Mouse (Mus musculus): ENCODE data around the gene Adam22.

The Adam22 gene

DNA sequence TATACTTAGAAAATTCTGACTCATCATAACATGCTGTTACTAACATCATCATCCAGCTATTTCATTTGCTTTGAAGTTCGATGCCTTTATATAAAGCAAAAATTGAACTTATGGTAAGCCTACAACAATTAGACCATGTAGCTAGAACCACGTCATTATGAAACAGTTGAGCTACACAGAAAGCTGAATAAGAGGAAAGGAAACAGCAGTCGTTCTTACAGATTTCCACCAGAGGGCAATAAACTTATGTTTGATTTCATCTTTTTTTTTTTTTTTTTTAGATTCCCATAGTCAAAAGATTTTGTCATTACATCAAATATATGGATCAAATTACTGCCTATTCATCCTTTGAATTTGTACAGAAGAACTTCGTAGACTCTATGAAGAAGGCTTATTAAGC lies 203.2 kb downstream of the Adam22 start:
- DNase-seq (ENCODE audit: low spot score in 2 of 2): no peak

DNA sequence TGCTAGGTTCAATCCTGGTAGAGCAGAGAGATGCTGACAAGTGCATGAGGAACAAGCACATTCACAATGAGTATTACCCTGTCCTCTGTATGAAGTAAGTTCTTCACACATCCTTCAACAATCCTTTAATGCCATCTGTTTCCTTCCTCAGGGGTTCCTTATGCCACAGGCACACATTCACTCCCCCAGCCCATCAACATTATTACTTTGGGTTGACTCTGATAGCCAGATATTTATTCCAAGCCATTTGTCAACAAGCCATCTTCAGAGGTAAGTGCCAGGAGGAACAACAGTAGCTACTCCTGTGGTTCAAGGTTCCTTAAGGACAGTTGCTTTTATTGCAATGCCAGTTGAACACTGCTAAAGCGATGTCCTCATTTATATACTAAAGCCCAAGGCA lies 216.3 kb downstream of the Adam22 start:
- DNase-seq (ENCODE audit: low spot score in 2 of 2): no peak

DNA sequence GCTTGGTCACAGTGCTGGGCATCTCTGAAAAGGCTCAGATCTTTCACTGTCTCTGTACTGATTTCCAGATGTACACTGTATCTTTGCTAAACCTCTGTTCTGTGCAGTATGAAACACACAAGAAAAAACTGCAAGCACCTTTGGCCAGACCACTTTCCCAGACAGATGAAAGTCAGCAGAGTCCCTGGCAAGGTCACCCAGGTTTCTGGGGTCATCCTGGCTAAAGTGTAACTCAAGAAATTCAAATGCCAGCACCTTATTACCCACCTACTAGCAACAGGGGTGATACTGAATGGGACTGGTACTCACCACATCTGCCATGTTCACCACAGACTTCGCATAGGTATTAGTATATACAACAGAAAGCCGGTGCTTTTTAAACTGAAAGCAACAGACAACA lies 221.8 kb downstream of the Adam22 start:
- no peak for DNase-seq (ENCODE audit: low spot score in 2 of 2)

DNA sequence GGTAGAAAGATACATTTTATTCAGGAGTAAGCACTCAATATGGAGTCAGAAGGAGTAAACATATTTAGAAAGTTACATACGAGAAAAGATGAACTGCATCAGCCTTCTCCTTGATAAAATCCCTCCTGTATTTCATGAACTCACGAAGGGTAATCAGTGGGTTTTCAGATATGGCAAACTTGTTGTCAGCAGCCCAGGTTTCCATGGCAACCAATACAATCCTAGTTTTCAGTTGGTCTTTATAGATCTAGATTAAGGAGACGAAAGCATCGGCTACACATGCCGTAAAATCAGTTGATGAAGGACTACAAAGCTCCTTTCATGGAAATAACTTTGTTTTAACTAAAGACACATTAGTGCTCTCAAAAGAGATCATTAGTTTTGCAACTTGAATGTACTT lies 222.5 kb downstream of the Adam22 start:
- no peak for DNase-seq (ENCODE audit: low spot score in 2 of 2)

DNA sequence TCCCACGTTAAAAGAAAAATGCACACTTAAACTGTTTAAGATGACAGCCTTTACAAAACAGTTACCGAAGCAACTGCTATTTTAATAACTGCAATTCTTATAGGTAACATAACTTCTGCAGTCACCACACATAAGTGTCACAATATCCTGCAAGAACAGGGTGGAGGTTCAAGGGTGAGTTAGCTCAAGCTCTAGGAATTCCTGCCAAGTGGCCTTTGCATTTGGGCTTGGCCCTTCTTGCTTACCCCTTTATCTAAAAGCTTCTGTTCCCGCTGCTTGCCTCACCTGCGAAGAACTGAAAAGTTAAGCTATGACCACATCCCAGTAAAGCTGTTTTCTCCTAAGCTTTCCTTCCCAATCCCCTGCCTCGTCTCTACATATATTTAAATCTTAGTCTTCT lies 235.4 kb downstream of the Adam22 start:
- no peak for DNase-seq (ENCODE audit: low spot score in 2 of 2)

DNA sequence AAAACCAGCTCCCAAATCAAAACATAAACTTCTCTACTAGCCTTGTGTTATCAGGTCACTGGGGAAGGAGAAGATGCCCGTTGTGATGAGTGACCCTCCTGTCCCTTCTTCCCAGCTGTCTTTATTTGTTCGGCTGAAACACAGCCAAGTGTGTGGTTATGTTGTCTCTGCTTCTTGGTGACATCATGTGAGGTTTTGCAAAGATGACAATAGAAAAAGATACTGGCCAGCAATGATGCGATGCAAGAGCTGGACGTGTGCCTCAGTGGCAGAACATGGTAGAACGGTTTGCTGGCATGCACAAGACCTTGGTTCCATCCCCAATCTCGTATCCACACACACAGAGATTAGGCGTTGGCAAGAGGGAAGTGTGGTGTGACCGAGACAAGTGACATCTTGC lies 236.0 kb downstream of the Adam22 start:
- DNase-seq (ENCODE audit: low spot score in 2 of 2): no peak

DNA sequence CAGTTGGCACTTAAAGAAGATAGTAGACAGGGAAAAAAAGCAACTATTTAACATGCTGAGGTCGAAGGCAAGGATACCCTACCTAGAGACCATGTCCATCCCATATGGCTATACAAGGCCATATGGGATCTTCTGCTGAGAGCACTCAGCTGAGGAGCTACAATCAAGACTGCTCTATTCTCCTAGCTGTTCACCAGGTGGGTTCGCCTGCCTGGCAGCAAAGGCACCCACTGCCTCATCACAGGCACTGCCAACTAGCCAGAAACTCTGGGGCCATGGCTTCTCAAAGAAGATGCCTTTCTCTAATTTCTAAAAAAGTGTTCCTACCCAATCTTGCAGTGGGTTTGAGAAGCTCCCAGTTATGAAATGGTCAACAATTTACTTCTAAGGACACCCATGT lies 238.2 kb downstream of the Adam22 start:
- no peak for DNase-seq (ENCODE audit: low spot score in 2 of 2)

DNA sequence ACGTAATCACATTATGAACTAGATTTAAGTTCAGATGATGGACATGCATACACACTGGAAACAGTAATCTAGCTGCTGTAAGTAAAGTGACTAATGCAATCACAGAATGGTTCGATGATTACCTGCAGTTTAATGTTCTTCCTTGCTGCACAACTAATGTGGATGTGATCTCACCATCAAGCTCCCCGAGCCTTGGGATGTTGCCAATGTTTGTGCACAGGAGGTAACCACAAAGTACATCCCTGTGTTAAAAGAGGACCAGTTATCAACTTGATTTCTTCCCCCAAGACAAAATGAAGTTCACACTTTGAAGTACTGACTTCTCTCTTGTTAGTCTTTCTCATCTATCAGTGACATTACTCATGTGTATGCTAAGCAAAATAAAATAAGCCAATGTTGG lies 247.0 kb downstream of the Adam22 start:
- no peak for DNase-seq (ENCODE audit: low spot score in 2 of 2)

DNA sequence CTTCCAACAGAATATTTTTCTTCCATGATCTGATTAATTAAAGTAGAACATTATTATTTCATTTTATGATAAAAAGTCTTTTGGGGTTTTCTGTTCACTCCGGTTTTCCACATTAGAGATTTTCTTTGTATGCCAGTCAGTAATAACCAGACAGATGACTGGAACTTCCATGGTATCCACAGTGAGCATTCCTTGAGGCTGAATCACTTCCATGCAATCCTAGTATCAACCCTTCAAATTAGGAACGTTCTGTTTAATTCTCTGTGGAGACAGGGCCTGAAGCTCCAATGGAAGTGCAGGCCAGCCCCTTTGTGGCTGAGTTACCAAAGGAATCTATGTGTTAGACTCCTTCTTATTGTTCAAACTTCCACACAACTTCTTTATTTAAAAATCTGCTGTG lies 247.9 kb downstream of the Adam22 start:
- no peak for DNase-seq (ENCODE audit: low spot score in 2 of 2)

DNA sequence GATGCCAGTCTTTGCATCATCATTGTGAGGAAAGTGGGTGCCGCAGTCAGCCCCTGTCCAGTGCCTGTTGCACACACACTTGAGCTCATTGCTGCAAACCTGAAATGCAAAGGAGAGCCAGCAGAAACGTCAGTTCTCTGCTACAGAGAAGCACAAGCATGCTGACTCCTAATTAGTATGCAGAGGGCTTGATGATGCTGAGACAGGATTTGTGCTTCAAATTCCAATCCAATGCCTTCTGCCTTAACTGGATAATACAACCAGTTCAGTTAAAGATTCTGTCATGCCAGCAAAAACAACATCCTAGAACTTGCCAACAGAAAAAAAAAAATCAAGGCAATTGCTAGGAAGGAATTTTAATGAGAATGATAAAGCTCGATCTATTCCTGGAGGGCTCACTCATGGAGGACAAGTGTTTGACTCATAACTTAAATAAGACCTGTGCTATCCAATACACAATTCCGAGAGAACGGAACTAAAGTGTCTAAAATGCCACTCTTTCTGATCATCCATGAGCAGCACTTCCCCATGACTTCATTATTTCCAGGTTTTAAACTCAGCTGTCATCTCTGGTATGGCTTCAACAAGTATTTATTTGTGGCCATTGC lies 251.3 kb downstream of the Adam22 start:
- no peak for DNase-seq (ENCODE audit: low spot score in 2 of 2)

DNA sequence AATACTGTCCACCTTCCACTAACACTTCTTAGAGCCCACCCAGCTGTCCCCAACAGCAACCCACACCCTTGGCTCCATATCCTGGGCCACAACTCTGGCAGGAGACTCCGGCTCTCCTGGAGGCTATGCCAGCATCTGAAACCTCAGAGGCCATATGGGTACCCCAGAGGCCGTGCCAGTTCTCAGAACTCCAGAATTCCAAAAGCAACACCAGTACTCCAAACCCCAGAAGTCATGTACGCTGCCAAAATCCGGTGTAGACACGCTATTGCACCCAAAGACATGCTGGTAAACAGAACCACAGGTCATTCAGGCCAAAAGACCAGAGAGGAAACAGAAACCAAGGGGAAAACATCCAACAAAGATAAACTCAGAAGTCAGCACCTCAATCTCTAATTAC lies 255.7 kb downstream of the Adam22 start:
- DNase-seq (ENCODE audit: low spot score in 2 of 2): no peak

DNA sequence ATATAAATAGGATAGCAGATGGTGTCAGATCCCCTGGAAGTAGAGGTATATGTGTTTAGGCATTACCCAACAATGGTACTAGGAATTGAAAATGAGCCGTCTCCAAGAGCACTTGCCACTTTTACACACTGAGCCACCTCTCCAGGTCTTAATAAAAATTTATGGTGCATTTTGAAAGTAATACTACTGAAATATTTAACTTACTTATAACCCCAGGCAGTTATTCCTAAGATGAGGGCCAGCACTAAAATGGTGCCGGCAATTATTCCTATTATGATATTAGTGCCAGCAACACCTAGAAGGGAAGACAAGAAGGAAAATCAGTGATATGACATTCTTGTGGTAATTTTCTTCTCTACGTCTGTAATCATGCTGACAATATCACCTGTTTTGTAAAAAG lies 256.3 kb downstream of the Adam22 start:
- no peak for DNase-seq (ENCODE audit: low spot score in 2 of 2)

DNA sequence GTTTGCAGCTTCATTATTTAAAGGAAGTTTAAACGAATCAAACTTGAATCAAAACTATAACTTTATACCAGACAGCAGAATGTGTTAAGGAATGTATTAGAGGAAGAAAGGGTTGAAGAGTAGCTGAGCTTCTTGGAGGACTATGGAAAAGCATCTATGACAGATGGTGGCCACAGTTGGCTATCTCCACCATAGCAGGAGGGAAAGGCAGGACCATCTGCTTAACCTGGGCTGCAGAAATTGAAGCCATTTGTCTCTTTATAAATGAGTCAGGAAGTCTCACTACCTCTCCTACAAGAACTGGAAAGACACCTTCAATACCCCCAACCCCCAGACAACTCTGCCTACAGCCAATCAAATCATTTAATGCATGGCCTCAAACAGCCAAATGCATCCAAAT lies 272.3 kb downstream of the Adam22 start:
- DNase-seq (ENCODE audit: low spot score in 2 of 2): no peak

DNA sequence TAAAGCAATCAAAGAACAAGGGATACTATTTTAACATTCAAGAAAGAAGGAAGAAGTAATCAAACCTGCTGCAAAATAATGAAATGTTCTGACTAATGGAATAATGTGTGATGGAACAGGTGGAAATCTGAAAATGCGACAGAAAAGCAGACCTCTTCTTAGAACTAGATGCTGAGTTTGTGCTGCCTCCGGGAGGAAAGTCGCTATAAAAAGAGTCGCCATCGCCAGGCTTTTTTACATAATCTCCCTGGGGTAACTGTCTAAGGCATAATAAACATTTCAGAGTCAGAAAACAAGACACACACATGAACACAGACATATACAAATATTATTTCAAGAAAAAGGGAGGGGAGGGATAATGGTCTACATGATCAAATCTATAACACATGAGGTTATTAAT lies 273.0 kb downstream of the Adam22 start:
- no peak for DNase-seq (ENCODE audit: low spot score in 2 of 2)

DNA sequence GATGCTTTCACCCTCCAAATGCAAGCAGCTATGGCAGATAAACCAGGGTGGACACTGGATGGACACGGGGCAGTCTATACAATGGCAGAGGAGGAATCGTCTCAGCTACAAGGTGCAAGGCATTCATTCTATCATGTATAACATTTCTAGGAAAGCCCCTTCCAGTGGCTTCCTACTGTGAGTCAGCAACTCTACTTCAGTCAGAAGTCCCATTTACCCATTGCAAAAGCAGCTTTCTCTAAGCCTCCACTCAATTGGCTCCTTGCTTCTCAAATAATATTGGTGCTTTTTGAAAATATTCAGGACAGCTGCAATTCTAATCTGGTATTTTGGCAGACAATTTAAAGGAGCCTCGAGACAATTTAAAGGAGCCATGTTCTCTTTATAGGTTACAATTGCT lies 279.8 kb downstream of the Adam22 start:
- DNase-seq (ENCODE audit: low spot score in 2 of 2): no peak

DNA sequence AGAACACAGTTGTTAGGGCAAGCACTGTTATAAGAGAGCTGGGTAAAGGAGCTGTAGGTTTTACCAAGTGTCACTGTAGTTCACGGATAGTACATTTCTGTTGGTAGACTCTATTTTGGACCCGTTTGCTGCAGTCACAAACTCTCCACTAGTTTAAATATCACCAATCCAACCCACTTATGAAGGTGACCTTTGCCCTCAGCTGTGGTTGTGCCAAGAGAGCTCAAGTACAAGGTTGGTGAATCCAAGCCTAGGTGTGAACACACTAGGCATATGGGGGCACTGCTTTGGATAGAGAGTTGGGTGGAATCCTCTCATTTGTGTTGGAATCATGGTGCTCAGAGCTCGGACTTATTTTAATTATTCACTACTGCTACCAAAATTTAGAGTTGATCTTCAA lies 282.3 kb downstream of the Adam22 start:
- DNase-seq (ENCODE audit: low spot score in 2 of 2): no peak

DNA sequence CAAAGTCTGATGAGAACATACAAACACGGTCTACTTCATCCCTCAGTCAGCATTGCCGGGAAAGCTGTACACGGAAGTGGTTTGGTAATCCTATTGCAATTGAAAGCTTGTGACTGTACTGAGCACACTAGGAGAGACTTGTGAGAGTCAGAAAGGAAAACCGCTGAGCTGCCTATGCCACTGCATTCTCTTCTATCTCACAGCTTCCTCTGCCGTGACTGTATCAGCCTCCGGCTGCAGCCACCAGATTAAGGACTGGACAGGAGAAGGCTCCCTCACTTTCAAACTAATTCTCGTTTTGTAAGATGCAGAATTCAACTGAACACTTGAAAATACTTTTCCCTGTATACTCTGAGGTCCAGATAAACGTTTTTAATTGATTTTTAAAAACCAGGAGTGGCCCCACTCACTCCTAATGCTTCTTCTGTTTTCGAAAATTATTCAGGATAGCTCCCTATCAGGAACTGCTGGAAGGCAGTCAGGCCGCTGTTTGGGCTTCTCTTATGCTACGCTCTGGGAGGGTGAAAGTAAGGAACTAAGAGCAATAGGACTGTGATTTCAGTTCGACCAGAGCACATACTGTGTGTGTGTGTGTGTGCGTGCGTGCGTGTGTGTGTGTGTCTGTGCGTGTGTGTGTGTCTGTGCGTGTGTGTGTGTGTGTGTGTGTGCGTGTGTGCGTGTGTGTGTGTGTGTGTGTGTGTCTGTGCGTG lies 285.0 kb downstream of the Adam22 start:
- no peak for DNase-seq (ENCODE audit: low spot score in 2 of 2)

DNA sequence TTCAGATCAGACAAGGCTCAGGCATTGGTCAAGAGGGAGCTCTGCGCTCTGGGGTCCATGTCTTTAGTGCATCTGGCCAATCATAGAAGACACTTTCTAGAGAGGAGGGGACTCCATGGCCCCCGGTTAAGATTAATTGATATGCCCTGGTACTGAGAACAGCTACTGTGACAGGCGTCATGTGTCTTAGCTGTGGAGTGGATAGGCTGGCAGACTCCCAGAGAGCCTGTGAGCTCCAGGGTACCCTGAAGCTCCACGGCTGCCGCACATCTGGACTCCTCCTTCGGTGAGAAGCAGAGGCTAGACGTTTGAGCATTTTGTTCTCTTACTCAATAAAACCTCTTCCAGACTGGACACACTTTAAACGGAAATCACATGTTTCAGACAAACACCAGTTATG lies 290.5 kb downstream of the Adam22 start:
- DNase-seq (ENCODE audit: low spot score in 2 of 2): no peak

DNA sequence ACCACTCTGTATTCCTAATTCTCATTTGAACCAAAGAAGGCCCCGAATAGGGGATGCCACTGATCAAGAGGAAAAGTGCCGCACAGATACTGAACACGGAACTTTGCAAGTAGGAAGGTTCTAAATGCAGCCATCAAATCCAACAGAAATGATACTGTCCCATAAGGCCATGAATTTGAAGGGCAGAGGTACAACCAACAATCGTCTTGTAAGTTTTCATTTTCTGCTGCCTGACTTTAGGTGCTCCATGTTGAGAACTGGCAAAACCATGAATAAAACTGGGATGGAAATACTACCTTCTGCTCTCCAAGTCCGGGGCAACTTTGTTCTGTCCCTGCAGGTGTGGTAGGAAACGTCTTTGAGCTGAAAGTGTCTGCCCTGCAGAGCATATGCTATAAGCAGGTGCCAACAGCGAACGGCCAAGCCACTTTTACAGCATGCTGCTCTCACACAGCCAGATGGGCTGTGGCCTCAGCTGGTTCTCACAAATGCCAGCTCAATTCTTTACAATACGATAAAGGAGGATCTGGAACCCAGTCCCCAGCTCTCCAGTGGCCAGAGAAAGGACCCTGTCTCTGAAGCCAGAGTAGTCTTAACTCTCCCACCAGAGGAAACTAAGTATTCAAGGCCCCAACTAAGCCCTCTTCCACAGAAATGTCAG lies 293.9 kb downstream of the Adam22 start:
- no peak for DNase-seq (ENCODE audit: low spot score in 2 of 2)

DNA sequence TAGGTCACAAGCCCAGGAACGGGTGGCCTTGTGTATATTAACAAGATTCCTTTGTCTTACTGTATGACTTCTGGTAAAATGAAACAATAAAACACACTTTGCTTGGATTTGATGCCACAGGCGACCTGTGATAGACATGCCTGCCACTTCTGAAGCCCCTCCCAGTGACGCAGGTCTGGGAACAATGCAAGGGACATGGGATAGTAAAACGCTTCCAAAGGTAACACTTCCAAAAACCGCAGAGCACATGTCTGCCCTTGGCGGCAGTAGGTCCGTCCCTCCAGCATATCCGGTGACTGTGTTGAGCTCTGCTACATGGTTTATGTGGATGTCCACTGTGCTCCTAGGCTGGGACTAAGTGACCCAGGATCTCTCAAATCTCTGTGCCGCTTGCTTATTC lies 294.6 kb downstream of the Adam22 start:
- DNase-seq (ENCODE audit: low spot score in 2 of 2): no peak

DNA sequence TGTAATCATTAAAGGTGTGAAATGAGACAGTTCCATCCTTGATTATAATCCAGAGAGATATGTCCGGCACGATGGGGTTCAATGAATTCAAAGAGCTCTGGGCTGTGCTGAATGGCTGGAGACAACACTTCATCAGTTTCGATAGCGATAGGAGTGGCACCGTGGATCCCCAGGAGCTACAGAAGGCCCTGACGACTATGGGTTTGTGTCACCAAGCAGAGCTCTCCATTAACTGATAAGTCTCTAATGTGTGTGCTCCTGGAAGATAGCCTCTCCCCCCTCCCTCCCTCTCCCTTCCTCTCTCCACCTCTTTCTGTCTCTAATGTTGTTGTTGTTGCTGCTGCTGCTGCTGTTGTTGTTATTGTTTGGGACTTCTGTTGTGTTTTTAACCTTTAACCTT lies 304.8 kb downstream of the Adam22 start:
- no peak for DNase-seq (ENCODE audit: low spot score in 2 of 2)

DNA sequence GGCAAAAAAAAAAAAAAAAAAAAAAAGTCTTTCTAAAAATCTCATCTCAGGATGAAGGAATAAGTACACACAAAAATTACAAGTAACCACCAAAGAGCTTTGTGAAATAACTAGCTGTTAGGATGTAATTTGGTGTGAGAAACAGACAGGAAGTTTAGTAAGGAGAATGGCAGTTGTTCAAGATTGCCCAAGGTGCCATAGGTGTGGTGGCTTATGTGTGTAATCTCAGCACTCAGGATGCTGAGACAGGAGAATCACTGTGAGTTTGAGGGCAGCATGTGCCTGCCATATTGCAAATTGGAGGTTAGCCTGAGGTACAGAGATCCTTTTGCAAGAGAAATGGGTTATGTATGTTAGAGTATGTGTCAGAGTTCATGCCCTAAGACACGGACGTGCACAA lies 305.5 kb downstream of the Adam22 start:
- no peak for DNase-seq (ENCODE audit: low spot score in 2 of 2)

DNA sequence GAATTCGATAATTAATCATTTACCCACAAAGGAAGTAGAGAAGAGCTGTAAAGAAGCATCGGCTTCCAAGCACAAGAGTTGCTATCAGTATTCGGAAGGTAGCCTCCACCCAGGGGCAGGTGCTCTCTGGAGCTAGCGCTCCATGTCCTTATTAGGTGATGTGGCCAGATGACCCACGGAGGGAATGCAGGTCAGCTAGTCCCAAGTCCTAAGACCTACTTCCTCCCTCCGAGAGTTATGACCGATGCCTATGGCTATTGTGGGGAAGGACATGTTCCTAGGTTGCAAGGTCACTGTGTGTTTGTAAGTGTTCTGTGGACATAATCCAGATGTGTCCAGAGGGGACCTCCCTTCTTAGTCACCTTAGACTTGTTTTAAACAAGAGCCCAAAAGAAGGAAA lies 309.9 kb downstream of the Adam22 start:
- no peak for DNase-seq (ENCODE audit: low spot score in 2 of 2)

DNA sequence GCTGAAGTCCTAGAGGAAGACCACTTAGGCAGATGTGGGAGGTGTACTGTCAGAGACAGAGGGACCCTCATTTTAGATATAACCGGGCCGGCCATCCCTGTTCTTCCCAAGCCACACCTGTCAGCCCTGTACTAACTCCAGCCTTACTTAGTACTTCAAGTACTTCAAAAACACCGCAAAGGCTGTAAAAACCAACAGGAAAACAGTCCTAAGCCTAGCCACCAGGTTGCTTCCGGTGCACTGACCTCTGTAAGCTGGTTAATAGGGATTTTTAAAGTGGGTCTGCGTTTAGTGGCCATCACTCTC lies 311.0 kb downstream of the Adam22 start:
- no peak for DNase-seq (ENCODE audit: low spot score in 2 of 2)

All from urinary bladder, postnatal 4 days (tissue).